Mouse (Mus musculus) cerebellum, postnatal 36 days (tissue): ENCODE data around the gene Galnt14.

Experiments
- DNase-seq, 2 experiments: peaks; one replicate each; pipeline ENCODE4 v3.0.0; 2021 to 2022; ENCODE audit warnings: mixed read lengths in 2 of 2

The Galnt14 gene

DNA sequence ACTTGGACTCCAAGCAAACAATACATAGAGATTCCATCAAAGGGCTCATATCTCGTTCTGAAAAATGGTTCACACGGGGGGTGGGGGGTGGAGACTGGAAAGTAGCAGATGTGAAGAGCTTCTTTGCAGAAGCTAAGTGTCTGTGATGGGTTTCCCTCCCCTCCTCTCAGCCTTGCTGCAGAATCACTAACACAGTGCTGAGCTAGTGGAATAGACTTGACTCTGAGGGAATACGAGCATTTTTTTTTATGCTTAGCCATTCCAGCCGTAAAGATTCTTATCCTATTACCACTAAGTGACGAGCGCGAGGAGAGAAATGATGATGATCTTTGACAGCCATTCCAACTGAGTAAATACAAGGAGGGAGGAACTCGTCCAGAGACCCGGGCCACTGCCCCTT, 142.0 kb downstream of the Galnt14 start:
- DNase-seq: no peak

DNA sequence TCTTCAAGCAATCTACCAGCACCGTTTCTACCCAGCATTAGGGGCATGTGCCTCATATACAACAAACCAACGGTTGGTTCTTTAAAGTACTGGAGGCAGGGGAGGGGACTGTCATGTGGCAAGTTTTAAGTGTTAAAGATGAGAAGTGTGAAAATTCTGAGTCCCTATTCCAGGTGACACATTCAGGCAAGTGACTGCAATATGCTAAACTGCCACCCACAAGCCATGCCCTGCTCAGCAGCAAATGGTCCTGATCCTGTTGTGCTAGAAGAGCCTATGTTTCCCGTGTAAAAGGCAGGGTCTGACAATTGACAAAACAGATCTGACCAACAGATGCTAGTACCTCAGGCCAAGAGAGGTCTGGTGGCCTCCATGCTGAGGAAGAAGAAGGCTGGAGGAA, 149.1 kb downstream of the Galnt14 start:
- DNase-seq: no peak

DNA sequence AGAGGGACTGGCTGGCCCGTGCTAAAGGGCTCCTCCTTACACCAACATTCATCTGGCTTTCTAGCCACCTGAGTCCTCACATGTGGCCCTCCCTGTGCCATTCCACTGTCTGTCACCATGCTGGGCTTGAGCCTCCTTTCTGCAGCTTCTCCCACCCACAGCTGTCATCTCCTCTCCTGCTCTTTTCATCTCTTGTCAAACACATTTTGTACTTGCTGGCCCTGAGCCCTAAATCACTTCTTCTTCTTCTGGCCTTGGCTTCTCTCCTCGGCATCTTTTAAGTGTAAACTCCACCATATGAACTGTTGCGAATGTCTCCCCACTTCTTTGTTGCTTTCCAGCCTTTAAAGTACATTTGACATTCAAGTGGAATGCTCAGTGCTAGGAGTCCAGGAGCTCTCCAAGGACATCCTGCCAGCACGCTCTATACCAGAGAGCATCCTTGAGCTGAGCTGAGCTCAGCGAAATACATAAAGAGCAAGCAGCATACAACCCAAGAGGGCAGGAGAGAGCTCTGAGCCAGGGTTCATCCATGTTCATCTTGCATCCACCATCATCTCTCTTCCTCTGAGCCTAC, 150.0 kb downstream of the Galnt14 start:
- no peak for DNase-seq

DNA sequence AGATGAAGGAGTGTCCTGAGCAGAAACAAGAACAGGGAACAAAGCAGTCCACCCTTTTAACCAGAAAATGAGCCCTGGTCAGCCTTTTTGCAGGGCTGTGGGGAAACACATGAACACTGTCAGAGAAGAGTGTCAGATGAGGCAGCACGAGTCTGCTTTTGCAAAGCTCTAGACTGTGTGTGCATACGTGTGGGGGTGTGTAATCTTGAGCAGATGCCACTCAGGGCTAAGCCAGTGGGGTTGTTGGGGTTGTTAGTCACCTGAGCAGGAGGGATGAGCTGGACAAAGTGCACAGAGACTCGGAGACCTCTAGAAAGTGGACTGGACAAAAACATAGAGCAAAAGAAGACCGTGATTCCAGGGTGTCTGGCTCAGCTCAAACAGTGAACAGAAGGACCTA, 150.8 kb downstream of the Galnt14 start:
- DNase-seq: no peak

DNA sequence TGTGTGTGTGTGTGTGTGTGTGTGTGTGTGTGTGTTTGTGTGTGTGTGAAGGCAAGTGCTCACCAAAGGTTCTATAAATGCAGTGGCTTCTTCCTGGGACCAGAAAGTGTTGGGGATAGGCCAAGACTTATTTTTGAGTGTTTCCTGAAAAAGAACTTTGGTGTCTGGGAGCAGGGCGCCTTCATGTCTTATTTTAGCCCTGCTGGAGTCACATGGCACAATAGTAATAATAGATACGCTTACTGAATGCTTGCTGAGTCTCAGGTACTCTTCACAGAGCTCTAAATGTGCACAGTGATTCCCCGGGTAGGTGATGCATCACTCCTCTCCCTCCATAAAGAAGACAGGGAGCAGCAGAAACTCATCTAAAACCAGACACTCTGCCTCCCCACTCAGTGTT, 153.2 kb downstream of the Galnt14 start:
- no peak for DNase-seq

- no peak for DNase-seq
These were observed 153.8 kb downstream of the Galnt14 start for GRCm38 (mm10) chr17:73556436-73556835.

- DNase-seq: no peak
These were observed 155.6 kb downstream of the Galnt14 start for GRCm38 (mm10) chr17:73554668-73555067.

- no peak for DNase-seq
These were observed 161.3 kb downstream of the Galnt14 start for GRCm38 (mm10) chr17:73548783-73549566.

DNA sequence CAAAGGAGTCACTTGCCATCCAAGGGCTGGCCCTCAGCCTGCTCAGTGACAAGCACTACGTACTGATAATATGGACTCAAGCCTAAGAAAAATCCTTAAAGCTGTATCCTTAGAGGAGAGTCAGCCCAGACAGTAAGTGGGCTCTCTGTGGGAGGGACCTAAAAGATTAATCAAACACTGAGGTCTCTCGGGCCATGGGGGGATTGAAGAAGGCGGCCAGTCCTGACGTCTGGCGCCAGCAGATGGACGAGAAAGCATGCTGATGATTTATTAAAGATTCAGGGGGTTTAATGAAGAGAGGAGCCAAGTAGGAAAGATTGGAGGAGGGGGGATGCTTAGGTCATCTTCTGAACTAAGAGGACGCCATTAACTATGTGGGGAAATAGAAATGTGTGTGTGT, 162.1 kb downstream of the Galnt14 start:
- no peak for DNase-seq

- no peak for DNase-seq
These were observed 162.8 kb downstream of the Galnt14 start for GRCm38 (mm10) chr17:73547483-73547882.

DNA sequence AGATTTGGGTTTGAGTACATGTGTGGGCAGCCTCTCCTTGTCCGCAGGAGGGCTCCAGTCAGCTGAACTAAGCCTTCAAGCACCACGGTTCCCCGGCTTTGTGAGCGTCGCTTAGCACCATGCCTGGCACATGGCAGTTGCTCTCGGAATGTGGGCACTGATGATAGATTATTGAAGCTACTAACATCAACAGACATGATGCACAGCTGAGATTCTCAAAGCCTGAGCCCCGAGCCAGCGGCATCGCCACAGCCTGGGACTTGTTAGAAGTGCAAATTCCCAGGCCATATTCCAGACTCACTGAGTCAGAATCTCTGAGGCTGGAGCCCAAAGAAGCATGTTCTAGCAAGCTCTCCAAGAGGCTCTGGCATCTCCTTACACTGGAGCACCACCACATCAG, 168.3 kb downstream of the Galnt14 start:
- DNase-seq: no peak

DNA sequence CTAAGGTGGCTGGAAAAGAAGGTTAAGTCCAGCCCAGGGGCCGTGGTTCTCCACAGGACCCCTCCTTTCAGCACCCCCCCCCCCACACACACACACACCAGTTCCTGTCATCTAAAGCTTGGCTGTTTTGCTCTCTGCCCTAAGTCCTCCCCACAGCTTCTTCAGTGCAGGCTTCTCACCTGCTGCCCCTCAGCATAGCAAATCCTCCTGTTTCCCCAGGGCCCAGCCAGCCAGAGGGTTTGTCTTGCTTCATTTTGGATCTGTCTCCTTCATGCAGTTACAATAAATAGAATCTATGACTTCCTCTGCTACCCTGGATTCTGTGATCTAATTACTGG, 169.1 kb downstream of the Galnt14 start:
- no peak for DNase-seq

GRCm38 (mm10) chr17:73540409-73541232, 169.6 kb downstream of the Galnt14 start:
- DNase-seq: no peak

GRCm38 (mm10) chr17:73531896-73532295, 178.4 kb downstream of the Galnt14 start:
- DNase-seq: no peak

- DNase-seq: no peak
These were observed 188.1 kb downstream of the Galnt14 start for GRCm38 (mm10) chr17:73522169-73522568.

DNA sequence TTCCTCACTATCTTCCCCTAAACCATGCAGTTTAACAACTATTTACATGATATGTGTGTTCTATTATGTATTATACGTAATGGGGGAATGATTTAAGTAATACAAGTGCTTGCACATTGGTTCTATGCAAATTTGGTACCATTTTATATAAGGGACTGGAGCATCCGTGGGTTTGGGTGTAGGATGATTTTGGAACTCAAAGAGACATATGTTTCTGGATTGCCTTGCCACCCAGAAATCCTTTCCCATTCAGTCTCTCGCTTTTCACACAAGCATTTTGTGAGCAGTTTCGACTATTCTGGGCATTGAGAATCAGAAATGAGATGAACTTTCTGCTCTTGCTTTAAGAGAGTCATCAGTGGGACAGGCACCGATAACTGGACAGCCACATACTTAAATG, 190.9 kb downstream of the Galnt14 start:
- DNase-seq: no peak

GRCm38 (mm10) chr17:73518359-73518758, 191.9 kb downstream of the Galnt14 start:
- no peak for DNase-seq

- no peak for DNase-seq
These were observed 194.7 kb downstream of the Galnt14 start for GRCm38 (mm10) chr17:73515506-73515905.

- DNase-seq: no peak
These were observed 195.4 kb downstream of the Galnt14 start for GRCm38 (mm10) chr17:73514862-73515261.

DNA sequence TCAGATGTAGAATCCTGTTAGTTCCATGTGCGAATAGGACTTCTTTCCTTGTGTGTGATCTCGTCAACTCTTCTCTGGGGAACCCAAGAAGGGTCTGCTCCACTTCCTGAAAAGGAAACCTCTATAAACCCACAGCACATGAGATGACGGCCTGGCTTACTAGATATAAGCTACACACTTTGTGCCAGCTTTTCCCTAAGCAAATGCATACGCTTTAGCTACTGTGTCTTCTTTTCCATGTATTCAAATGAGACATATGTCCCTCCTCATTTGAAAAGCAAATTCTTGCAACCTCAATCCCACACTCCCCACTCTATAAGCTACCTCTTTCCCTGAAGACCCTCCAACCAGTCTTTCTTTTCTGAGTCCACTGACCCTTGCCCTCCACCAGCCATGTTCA, 196.0 kb downstream of the Galnt14 start:
- DNase-seq: no peak

DNA sequence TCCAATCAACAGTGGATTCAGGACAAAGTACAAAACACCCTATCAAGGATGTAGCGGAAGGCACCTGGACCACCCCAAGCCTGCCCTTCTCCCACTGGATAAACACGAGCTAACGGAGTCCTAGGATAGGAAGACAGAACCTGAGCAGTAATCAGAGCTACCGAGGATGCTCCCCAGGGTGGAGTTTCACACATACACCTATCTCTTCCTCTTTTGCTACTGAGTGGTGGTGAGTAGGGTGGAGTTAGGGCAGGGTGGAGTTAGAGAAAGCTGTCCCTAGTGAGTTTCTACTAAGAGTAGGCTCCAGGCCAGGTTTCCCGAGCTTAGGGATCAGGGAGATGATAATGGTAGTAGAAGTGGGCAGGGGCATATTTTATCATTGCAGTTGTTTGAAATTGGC, 197.4 kb downstream of the Galnt14 start:
- DNase-seq: no peak

DNA sequence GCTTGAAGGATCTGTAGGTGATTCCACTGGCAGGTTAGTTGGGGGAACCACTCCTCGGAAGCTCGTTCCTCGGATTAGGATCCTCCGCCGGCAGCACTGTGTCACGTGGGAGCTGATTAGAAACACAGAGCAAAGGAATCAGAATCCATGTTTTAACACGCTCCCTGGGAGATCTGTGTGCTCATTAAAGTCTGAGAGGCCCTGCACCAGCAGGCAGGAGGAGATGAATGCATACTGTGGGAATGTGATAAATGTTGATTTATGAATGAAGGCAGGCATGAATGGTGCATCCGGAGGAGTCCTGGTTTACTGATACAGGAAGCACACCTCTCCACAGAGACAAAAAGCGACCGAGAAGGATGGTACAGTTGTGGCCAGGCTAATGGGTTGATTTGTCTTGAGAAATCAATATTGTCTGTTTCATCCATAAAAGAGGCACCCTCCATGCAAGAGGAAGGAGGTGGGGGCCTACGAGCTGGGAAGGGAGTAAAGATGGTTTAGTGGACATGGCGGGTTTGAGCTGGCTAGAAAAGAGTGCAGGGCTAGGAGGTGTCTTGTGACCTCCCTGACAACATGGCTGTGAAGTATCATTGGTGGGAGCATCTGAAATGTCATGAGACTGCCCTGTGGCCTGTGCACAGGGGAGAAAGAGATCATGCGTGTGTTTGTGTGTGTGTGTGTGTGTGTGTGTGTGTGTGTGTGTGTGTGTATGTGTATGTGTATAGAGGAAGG, 202.3 kb downstream of the Galnt14 start:
- no peak for DNase-seq

GRCm38 (mm10) chr17:73504111-73504510, 206.1 kb downstream of the Galnt14 start:
- DNase-seq: no peak
